Mouse (Mus musculus) bone marrow macrophage, adult 2 months (primary cell): ENCODE results near the gene Tas2r106. TPM values are rescaled to one million over a fixed set of nuclear protein-coding genes. Genes with fewer than 3 reads are reported as not detected.

ENCODE experiments used
- H3K27ac ChIP-seq: 2 replicates; pipeline ENCODE4 v1.5.1; 2012; ENCODE audit warnings: low read depth, low read length; ENCODE audit not compliant: insufficient read depth
- H3K4me1 ChIP-seq: 2 replicates; pipeline ENCODE4 v1.6.1; 2012; ENCODE audit warnings: low read length; ENCODE audit not compliant: control insufficient read depth, insufficient read depth
- H3K4me3 ChIP-seq: 2 replicates; pipeline ENCODE4 v1.5.1; 2012; ENCODE audit warnings: mild to moderate bottlenecking, low read length, moderate library complexity; ENCODE audit not compliant: insufficient read depth
- CTCF ChIP-seq: IDR thresholded peaks from 2 replicates; pipeline ENCODE4 v1.5.1; 2012; ENCODE audit warnings: low read depth, mild to moderate bottlenecking, low read length, moderate library complexity
- POLR2A ChIP-seq: IDR thresholded peaks from 2 replicates; pipeline ENCODE4 v1.6.1; 2012; ENCODE audit warnings: mild to moderate bottlenecking, low read depth, low read length, borderline replicate concordance
- polyA plus RNA-seq: library from polyadenylated mRNA; stranded (reverse); fragments of >200 nt; gene quantifications from 2 replicates; pipeline ENCODE4 v1.2.4, GENCODE M21; 2012; ENCODE audit not compliant: missing spikeins, insufficient read depth, insufficient read length

Tas2r106 gene
- not detected in 2 replicates for polyA plus RNA-seq

DNA sequence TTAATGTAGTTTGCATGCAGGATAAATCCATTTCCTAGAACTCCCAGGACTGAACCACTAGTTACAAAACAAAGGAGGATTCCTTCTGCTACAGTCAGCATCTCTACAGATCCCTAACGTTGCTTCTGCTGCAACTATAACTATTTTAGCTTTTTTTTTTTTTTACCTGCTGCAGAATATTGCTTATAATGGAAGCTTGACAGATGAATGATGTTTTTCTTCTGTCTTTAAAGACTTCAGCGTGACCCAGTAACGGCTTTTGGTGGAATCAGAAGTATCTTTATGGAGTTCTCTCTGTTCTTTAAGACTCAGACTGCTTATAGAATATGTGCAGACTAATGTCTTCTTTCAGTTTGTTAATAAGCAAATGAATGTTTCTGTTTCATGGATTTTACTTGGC, at the start of gene Tas2r106:
Gene Tas2r106 (minus strand): TSS at position 101 of the 400 bp plus-strand sequence.
- TF ChIP-seq CTCF, result no peak
- TF ChIP-seq POLR2A, result no peak
- H3K4me1 ChIP-seq, result no peaks in the 10 kb centered on the region
- no peak within 1 kb of the TSS for H3K4me3 ChIP-seq
- H3K27ac ChIP-seq, result no peak within 1 kb of the TSS

DNA sequence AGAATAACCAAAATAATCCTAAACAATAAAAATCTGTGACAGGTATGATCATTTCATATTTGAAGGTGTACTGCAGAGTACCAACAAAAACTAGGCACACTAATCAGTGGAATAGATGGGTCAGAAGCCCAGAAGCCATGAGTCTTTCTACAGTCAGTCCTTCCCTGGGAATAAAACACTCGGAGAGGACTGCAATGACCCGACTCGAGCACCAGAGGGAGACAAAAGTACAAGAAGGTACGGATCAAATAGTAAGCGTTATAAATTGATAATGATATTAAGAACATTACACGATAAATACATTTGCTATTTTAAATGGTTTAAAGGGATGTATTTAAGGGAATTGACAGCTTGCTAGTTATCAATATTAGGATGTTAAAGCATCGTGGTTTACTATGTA, 34.1 kb upstream of the Tas2r106 start:
- Histone ChIP-seq H3K27ac (no peak overlapping the region), H3K4me1 (no peaks in the 10 kb centered on the region), H3K4me3 (no peak overlapping the region)
- TF ChIP-seq CTCF (no peak), POLR2A (no peak)

DNA sequence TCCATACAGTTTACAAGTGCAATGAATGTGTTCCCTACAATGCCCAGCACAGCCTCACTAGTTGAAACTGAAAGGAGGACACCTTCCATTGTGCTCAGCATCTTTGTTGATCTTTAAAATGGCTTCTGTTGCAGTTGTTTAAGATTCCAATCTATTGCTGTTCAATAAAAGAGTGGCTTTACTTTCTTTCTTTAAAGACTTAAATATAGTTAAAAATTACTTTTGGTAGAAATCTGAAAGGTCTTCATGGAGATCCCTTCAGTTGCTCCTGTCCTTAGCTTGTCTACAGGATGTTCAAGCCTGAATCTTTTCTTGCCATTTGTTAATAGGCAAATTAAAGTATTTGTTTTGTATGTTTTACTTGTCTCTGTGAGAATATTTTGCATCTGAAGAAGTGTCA, 11.3 kb upstream of the Tas2r106 start, which contains the start of gene Tas2r114:
Gene Tas2r114 (minus strand): TSS at position 101 of the 400 bp plus-strand sequence.
- TF ChIP-seq POLR2A, result no peak
- TF ChIP-seq CTCF, result no peak
- Histone ChIP-seq H3K4me3 (no peak within 1 kb of the TSS), H3K4me1 (no peaks in the 10 kb centered on the region), H3K27ac (no peak within 1 kb of the TSS)

DNA sequence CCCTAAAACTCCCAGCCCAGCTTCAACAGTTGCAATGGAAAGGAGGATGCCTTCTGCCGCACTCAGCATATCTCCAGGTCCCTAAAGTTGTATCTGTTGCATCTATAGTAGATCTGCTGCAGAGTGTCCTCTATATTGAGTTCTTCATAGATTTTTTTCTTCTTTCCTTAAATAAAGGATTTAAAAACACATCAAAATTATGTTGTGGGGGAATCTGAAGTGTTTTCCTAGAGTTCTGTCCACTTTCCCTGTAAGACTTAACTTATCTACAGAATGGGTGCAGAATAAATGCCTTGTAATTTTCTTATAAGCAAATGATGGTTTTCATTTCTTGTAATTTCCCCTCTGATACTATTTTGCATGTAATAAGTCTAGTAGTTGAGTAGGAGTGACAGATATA, 8.7 kb upstream of the Tas2r106 start, which contains the start of gene Tas2r105:
Gene Tas2r105 (minus strand): TSS at position 101 of the 400 bp plus-strand sequence.
- TF ChIP-seq POLR2A (no peak), CTCF (no peak)

DNA sequence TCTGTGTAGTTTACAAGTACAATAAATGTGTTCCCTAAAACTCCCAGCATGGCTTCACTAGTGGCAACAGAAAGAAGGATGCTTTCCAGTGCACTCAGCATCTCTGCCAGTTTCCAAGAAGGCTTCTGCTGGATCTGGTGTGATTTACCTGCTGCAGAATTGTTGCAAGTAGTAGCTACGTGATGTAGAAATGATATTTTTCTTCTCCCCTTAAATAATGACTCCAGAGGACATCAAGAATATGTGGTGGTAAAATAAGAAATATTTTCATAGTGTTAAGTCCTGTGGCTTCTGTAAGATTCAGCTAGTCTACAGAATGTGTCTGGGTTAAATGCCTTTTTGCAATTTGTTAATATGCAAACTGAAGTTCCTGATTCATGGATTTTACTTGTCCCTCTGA, 7.0 kb upstream of the Tas2r106 start, which contains the start of gene Tas2r104:
Gene Tas2r104 (minus strand): TSS at position 101 of the 400 bp plus-strand sequence.
- H3K4me1 ChIP-seq, result no peaks in the 10 kb centered on the region
- no peak within 1 kb of the TSS for H3K4me3 ChIP-seq
- H3K27ac ChIP-seq, result no peak within 1 kb of the TSS
- TF ChIP-seq CTCF (no peak), POLR2A (no peak)

More for the DNA sequence above, 8.7 kb upstream of the Tas2r106 start, which contains the start of gene Tas2r105:
- H3K4me3 ChIP-seq, result no peak within 1 kb of the TSS
- no peak within 1 kb of the TSS for H3K27ac ChIP-seq
- no peaks in the 10 kb centered on the region for H3K4me1 ChIP-seq

DNA sequence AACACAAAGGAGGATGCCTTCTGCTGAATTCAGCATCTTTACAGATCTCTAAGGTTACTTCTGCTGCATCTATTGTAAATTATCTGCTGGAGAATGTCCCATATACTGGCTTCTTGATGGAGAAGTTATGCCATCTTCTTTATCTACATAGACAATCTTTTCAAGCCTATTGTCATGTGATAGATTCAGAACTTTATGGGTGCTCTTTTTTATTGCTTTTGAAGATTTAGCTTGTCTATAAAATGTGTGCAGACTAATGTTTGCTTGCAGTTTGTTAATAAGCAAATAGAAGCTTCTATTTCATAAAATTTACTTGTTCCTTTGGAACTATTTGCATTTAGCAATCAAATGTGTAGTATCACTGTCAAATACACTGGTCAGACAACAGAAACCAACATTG, 18.6 kb downstream of the Tas2r106 start, which contains the start of gene Tas2r107:
Gene Tas2r107 (minus strand): TSS at position 101 of the 400 bp plus-strand sequence.
- Histone ChIP-seq H3K4me1 (no peaks in the 10 kb centered on the region), H3K27ac (no peak within 1 kb of the TSS), H3K4me3 (no peak within 1 kb of the TSS)
- no peak for TF ChIP-seq CTCF

DNA sequence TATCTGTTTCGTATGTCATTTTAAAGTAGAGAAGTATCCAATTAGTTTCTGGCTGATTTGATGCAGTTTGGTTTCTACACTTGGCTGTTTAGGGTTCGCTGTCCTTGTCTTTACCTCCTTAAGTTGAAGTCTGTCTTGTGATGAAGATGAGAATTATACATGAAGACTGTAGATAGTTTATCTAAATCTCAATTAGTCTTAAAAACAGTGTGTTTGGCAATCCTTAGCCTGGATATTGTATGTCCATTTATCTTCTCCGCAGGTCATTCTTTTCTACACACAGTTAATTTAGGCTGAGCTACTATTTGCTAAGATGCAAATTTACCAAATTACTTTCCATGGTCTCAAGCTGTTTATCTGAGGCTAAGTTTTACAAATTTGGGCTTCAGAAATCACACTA, 47.9 kb downstream of the Tas2r106 start, which contains the start of gene Tas2r130:
Gene Tas2r130 (minus strand): TSS at position 101 of the 400 bp plus-strand sequence.
- Histone ChIP-seq H3K27ac (no peak within 1 kb of the TSS), H3K4me3 (no peak within 1 kb of the TSS), H3K4me1 (no peaks in the 10 kb centered on the region)
- TF ChIP-seq CTCF, result no peak
- TF ChIP-seq POLR2A, result no peak

Other genes starting within 250 kb of the Tas2r106 start
- not detected in 2 replicates for gene 5430401F13Rik, start 192.5 kb downstream of the Tas2r106 start, polyA plus RNA-seq
- not detected in 2 replicates for gene Gm6619, start 192.5 kb downstream of the Tas2r106 start, polyA plus RNA-seq
- gene Tas2r130, start 48.0 kb downstream of the Tas2r106 start, polyA plus RNA-seq, result not detected in 2 replicates
- gene Tas2r107, start 18.7 kb downstream of the Tas2r106 start, polyA plus RNA-seq, result not detected in 2 replicates
- gene Tas2r104, start 6.9 kb upstream of the Tas2r106 start, polyA plus RNA-seq, result not detected in 2 replicates
- not detected in 2 replicates for gene Tas2r105, start 8.6 kb upstream of the Tas2r106 start, polyA plus RNA-seq
- gene Tas2r114, start 11.2 kb upstream of the Tas2r106 start, polyA plus RNA-seq, result not detected in 2 replicates